Mouse (Mus musculus): ENCODE measurements around the gene Cfap97d1. TPM values are rescaled to one million over a fixed set of nuclear protein-coding genes. Genes with fewer than 3 reads are reported as not detected.

The Cfap97d1 gene
- polyA plus RNA-seq (2016; fragmentation: Nextera tagmentation; extraction: Ambion mirVana) = not detected in 2 replicates

- ATAC-seq (ENCODE audit: low FRiP score, low read depth) = peak; percentile 72
- no peaks in the 10 kb centered on the region for H3K36me3 ChIP-seq
- H3K27me3 ChIP-seq = peaks cover 25% of the 10 kb centered on the region
- peak within 1 kb of the TSS; percentile 54 for H3K27ac ChIP-seq (replicated peaks)
- peak within 1 kb of the TSS; percentile 60 for H3K4me3 ChIP-seq
- H3K9ac ChIP-seq (replicated peaks) = peak within 1 kb of the TSS; percentile 63
- peak within 1 kb of the TSS; percentile 99 for H3K4me2 ChIP-seq (replicated peaks)
- H3K9me3 ChIP-seq = no peaks in the 10 kb centered on the region
- WGBS = 2% methylated on average over 51 of the region's 71 CpGs
- peaks cover 25% of the 10 kb centered on the region for H3K4me1 ChIP-seq
These were observed at the start of gene Cfap97d1 for GRCm38 (mm10) chr11:101984054-101985025. Gene Cfap97d1, plus strand, starts transcription at chr11:101984279.

DNA sequence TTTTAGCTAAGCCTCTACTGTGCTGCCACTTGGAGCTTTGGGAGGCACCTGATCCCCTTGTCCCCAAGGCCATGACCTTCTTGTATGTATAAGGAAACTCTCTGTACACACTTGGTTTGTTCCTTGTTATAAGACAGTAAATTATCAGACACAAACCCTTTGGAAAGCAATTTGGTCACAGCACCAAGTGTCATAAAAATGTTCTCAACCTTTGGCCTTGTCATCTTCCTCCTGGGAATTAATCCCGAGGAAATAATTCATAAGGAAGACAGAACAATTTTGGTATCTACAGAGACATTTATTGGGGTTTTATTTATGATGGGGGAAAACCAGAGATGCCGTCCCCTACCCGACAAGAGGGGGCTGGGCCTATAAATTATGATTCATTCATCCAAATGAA, 48.3 kb upstream of the Cfap97d1 start:
- no peak for ATAC-seq (ENCODE audit: low FRiP score, low read depth)
- no peak overlapping the region for H3K27ac ChIP-seq (replicated peaks)
- H3K4me1 ChIP-seq = peaks cover 9% of the 10 kb centered on the region; the same call in 1 of the 2 replicates
- 89% methylated on average over 3 of the region's 3 CpGs for WGBS
- no peak overlapping the region for H3K9ac ChIP-seq (replicated peaks)
- no peaks in the 10 kb centered on the region for H3K9me3 ChIP-seq
- no peak overlapping the region for H3K4me2 ChIP-seq (replicated peaks)
- no peaks in the 10 kb centered on the region for H3K36me3 ChIP-seq
- no peak overlapping the region for H3K4me3 ChIP-seq
- H3K27me3 ChIP-seq = peaks cover 49% of the 10 kb centered on the region

DNA sequence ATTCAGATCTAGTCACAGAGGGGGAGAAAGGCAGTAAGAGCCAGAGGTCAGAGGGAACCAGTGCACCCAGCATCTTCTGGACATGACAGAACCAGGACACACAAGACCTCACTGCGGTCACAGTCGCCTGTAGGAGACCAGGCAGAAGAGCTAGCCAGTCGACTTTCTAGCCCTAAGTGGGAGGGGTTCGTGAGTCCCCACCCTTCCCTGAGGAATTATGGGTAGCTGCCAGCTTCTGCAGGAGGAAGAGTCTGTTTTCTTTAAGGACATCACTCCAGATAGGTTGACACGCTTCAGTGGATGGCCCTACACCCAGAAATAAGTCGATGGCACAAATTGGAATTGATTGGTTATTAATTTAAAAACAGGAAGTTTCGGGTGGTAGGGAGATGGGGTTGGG, 47.7 kb upstream of the Cfap97d1 start:
- Histone ChIP-seq H3K4me1 (peaks cover 9% of the 10 kb centered on the region; the same call in 1 of the 2 replicates), H3K27ac (replicated peaks) (no peak overlapping the region), H3K9ac (replicated peaks) (no peak overlapping the region), H3K9me3 (no peaks in the 10 kb centered on the region), H3K4me2 (replicated peaks) (no peak overlapping the region), H3K27me3 (peaks cover 55% of the 10 kb centered on the region), H3K36me3 (no peaks in the 10 kb centered on the region), H3K4me3 (no peak overlapping the region)
- ATAC-seq (ENCODE audit: low FRiP score, low read depth) = no peak
- WGBS = 34% methylated on average over 7 of the region's 7 CpGs

- no peak for ATAC-seq (ENCODE audit: low FRiP score, low read depth)
- Histone ChIP-seq H3K27me3 (peaks cover 53% of the 10 kb centered on the region), H3K27ac (replicated peaks) (no peak overlapping the region), H3K4me3 (peak overlapping the region; percentile 43), H3K9ac (replicated peaks) (peak overlapping the region; percentile 52), H3K4me2 (replicated peaks) (peak overlapping the region; percentile 69), H3K9me3 (no peaks in the 10 kb centered on the region), H3K4me1 (peaks cover 9% of the 10 kb centered on the region; the same call in 1 of the 2 replicates), H3K36me3 (no peaks in the 10 kb centered on the region)
- 1% methylated on average over 32 of the region's 32 CpGs for WGBS
These were observed 47.0 kb upstream of the Cfap97d1 start for GRCm38 (mm10) chr11:101937108-101937507.

DNA sequence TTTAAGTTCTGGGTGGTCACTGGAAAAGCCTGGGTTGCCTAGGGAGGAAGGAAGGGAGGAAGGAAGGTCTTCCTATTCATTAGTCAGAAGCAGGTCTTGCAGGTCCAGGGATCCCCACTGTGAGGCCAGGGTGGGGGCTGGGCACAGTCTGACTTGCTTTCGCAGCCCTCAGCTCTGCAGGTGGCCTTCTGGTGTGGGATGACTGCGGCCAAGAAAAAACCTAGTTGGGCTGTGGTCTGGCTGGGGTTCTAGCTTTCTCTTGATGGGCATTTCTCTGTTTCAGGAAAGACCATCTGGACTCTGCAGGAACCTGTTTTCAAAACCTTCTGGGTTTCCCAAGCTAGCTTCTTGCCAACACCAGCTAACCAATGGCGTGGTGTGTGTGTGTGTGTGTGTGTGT, 41.0 kb upstream of the Cfap97d1 start:
- Histone ChIP-seq H3K4me2 (replicated peaks) (no peak overlapping the region), H3K9me3 (no peaks in the 10 kb centered on the region), H3K9ac (replicated peaks) (no peak overlapping the region), H3K27ac (replicated peaks) (no peak overlapping the region), H3K4me3 (no peak overlapping the region), H3K27me3 (peaks cover 23% of the 10 kb centered on the region), H3K4me1 (no peaks in the 10 kb centered on the region), H3K36me3 (no peaks in the 10 kb centered on the region)
- WGBS = 49% methylated on average over 3 of the region's 3 CpGs
- no peak for ATAC-seq (ENCODE audit: low FRiP score, low read depth)

GRCm38 (mm10) chr11:101946525-101946924, 37.6 kb upstream of the Cfap97d1 start:
- Histone ChIP-seq H3K4me1 (no peaks in the 10 kb centered on the region), H3K9ac (replicated peaks) (no peak overlapping the region), H3K27ac (replicated peaks) (no peak overlapping the region), H3K4me2 (replicated peaks) (no peak overlapping the region), H3K36me3 (no peaks in the 10 kb centered on the region), H3K4me3 (no peak overlapping the region), H3K27me3 (peaks cover 25% of the 10 kb centered on the region), H3K9me3 (no peaks in the 10 kb centered on the region)
- 29% methylated on average over 5 of the region's 5 CpGs for WGBS
- no peak for ATAC-seq (ENCODE audit: low FRiP score, low read depth)

DNA sequence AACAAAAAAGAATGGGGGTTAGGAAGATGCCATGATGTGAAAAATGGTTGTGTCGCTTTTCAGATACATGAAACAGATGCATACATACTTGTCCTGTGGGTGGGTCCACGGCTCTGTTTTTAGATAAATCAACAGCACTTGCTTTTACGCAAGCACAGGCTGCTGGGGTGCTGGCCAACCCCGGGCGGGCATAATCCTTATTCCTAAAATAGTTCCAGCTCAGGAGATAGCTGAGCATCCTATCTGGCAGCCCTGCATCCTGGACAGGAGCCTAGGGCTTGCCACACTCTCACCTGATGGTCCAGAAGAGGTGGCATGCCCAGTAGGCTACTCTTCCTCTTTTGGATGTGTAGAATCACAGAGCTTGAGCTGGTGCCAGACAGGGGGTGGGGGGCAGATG, 34.1 kb upstream of the Cfap97d1 start:
- no peak for ATAC-seq (ENCODE audit: low FRiP score, low read depth)
- 84% methylated on average over 5 of the region's 5 CpGs for WGBS
- no peak overlapping the region for H3K9ac ChIP-seq (replicated peaks)
- H3K27me3 ChIP-seq = peaks cover 53% of the 10 kb centered on the region
- H3K27ac ChIP-seq (replicated peaks) = no peak overlapping the region
- no peaks in the 10 kb centered on the region for H3K9me3 ChIP-seq
- H3K36me3 ChIP-seq = no peaks in the 10 kb centered on the region
- H3K4me3 ChIP-seq = no peak overlapping the region
- no peak overlapping the region for H3K4me2 ChIP-seq (replicated peaks)
- H3K4me1 ChIP-seq = peaks cover 10% of the 10 kb centered on the region

DNA sequence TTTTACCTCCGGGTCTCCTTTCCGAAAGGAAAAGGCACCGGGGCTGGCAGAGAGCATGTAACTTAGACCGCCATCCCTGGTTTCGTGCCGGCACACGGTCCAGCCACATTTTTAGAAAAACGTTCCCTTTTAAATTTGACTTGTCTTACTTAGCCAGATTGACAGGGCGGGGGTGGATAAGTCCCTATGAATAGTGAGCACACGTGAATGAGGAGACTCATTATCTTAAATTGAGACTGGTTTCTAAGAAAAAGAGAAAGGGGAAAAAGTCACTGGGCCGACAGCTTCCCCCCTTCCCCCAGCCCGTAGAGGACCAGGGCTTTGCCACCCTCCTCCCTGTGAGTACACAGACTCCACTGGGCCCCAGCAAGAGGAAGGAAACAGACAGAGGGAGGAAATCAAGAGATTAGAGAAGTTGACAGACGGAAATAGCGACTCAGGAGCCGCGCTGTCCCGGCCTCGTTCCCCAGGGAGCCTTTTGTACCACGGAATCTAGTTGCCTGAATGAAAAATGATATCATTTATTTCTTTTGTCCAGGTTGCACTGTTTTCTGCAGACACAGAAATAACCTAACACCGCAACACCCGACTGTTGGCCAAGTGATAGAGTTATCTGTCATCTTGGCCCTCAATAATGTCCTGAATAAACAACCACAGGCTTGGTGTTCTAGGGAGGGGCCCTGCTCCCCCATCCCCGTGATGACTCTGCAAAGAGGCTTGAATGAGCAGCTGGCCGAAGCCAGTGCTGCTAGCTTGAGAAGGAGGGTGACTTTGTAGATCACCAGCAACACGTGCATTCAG, 31.3 kb upstream of the Cfap97d1 start:
- WGBS = 24% methylated on average over 24 of the region's 24 CpGs
- Histone ChIP-seq H3K9ac (replicated peaks) (no peak overlapping the region), H3K27me3 (peaks cover 79% of the 10 kb centered on the region), H3K4me1 (peaks cover 10% of the 10 kb centered on the region), H3K36me3 (no peaks in the 10 kb centered on the region), H3K27ac (replicated peaks) (0 out of 2 replicates have a peak overlapping the region, but pooled peaks have one; percentile 10), H3K9me3 (no peaks in the 10 kb centered on the region), H3K4me2 (replicated peaks) (peak overlapping the region; percentile 22), H3K4me3 (no peak overlapping the region)
- no peak for ATAC-seq (ENCODE audit: low FRiP score, low read depth)

- Histone ChIP-seq H3K27ac (replicated peaks) (no peak overlapping the region), H3K4me2 (replicated peaks) (0 out of 2 replicates have a peak overlapping the region, but pooled peaks have one; percentile 22), H3K27me3 (peaks cover 83% of the 10 kb centered on the region), H3K36me3 (no peaks in the 10 kb centered on the region), H3K9ac (replicated peaks) (no peak overlapping the region), H3K4me3 (no peak overlapping the region), H3K4me1 (peaks cover 10% of the 10 kb centered on the region), H3K9me3 (no peaks in the 10 kb centered on the region)
- WGBS = 84% methylated on average over 4 of the region's 4 CpGs
- no peak for ATAC-seq (ENCODE audit: low FRiP score, low read depth)
These were observed 30.6 kb upstream of the Cfap97d1 start for GRCm38 (mm10) chr11:101953441-101953840.

DNA sequence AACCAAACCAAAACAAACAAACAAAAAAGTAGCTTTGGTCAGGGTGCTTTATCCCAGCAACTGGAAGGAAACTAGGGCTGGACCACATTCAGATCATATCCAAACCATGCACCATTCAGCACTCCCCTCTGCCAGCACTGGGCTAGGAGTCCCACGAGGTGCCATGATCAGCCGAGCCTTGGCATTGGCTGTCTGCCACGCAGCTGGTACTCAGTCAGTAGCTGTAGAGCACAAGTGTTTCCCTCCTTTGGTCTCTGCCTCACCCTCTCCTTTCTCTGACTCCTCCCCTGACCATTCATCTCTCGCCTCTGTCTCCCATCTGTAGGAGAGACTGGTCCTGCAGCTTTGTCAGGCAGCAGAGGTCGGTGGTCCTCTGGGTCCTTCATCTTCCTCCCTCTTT, 26.6 kb upstream of the Cfap97d1 start:
- Histone ChIP-seq H3K9ac (replicated peaks) (no peak overlapping the region), H3K27me3 (peaks cover 90% of the 10 kb centered on the region), H3K27ac (replicated peaks) (no peak overlapping the region), H3K4me3 (no peak overlapping the region), H3K36me3 (no peaks in the 10 kb centered on the region), H3K9me3 (no peaks in the 10 kb centered on the region), H3K4me1 (peaks cover 9% of the 10 kb centered on the region), H3K4me2 (replicated peaks) (no peak overlapping the region)
- ATAC-seq (ENCODE audit: low FRiP score, low read depth) = no peak
- 78% methylated on average over 5 of the region's 5 CpGs for WGBS

DNA sequence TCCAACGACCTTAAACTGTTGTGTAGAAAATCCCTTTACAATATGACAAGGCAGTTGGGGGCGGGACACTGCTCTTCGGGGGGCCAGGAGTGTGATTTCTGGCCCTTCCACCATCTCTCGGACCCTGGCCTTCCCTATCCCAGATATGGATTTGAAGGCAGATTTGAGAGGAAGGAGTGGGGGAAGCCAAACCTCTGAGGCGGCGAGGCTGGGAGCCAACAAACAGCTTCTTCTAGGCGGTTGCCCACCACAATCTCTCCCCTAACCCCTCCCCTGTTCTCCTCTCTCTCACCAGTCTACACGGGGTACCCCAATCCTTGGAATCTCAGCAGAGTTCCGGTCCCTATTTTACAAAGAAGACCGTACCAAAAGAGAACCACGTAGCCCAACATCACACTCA, 21.0 kb upstream of the Cfap97d1 start:
- Histone ChIP-seq H3K4me3 (peak overlapping the region; percentile 52), H3K36me3 (no peaks in the 10 kb centered on the region), H3K9ac (replicated peaks) (no peak overlapping the region), H3K27me3 (peaks cover 95% of the 10 kb centered on the region), H3K4me1 (peaks cover 32% of the 10 kb centered on the region), H3K27ac (replicated peaks) (no peak overlapping the region), H3K4me2 (replicated peaks) (peak overlapping the region; percentile 83), H3K9me3 (no peaks in the 10 kb centered on the region)
- no peak for ATAC-seq (ENCODE audit: low FRiP score, low read depth)
- 2% methylated on average over 11 of the region's 11 CpGs for WGBS

Measured in midbrain, embryonic 12.5 days (tissue).